Mouse (Mus musculus) erythroblast, embryonic 14.5 days (primary cell): ENCODE results near the gene Fndc10.

Experiments
- GATA1 ChIP-seq: IDR thresholded peaks from 2 replicates; pipeline ENCODE4 v1.6.1; 2012; ENCODE audit warnings: low read length, inconsistent platforms, mixed read lengths
- TAL1 ChIP-seq: IDR thresholded peaks from 3 replicates; pipeline ENCODE4 v1.6.1; 2012; ENCODE audit warnings: low read length, inconsistent platforms, mixed read lengths

DNA sequence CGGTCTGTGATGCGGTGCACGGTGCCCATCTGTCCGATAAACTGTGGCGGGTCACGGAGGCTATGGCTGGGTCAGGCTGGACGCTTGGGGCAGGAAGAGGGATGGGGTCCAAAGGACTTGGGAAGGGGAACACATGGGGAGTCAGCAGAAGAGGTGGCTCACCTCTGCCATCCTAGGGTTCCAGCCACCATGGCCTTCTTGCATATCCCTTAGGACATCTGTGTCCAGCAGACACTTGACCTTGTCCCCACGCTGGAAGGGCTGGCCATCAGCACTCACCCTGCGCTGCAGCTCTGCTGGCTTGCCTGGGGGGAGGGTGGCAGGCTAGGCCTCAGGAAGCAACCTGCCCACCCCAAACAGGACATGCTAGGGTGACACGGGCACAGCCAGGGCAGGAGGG is 35.2 kb upstream of the Fndc10 start:
- TF ChIP-seq TAL1, result no peak
- TF ChIP-seq GATA1, result no peak
